Comparison of ENCODE assay signal across 32 mouse cellular contexts in the genomic region with DNA sequence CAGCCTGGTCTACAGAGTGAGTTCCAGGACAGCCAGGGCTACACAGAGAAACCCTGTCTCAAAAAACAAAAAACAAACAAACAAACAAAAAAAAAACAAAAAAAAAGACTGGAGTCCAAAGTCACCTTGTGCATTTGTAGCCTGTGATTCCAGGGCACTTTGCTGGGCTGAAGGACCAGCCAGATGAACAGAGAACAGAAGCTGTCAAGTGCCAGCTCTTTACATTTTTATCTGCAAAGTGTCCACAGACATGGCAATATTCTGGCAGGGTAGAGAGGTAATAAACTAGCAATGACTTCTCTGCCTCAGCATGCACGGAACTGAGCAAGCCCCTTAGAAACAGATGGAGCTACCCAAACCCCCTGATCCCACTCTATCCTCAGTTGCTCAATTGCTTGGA. TPM values are rescaled to one million over a fixed set of nuclear protein-coding genes. Genes with fewer than 3 reads are reported as not detected.
DNase-seq lines count a peak whose midpoint lies in the region; ATAC-seq and TF ChIP-seq lines count a peak whose summit lies in the region.
"Had no signal": no experiment of that assay in that cellular context is flagged by ENCODE, and none has a peak within 500 bp of the region (broad histone marks: within the 10 kb centered on the region; RNA-seq: fewer than 3 reads in every experiment).

No protein-coding gene starts in this region.

- no peaks in the 10 kb centered on the region for H3K27me3 ChIP-seq in heart, embryonic 11.5 days (ENCODE audit: control insufficient read depth, insufficient read depth, low read length)
- H3K27me3 ChIP-seq in heart, embryonic 14.5 days (ENCODE audit: control insufficient read depth, insufficient read depth, low read length), result no peaks in the 10 kb centered on the region
- no peaks in the 10 kb centered on the region for H3K27me3 ChIP-seq in heart, postnatal 0 days (ENCODE audit: control insufficient read depth, insufficient read depth, low read length)
- H3K27me3 ChIP-seq: CH12.LX; forebrain, embryonic 13.5 days; hindbrain, embryonic 12.5 days; hindbrain, embryonic 15.5 days; Patski had no signal

- H3K4me3 ChIP-seq in heart, embryonic 11.5 days (ENCODE audit: low read depth, low read length), result no peak overlapping the region
- H3K4me3 ChIP-seq in heart, embryonic 14.5 days (ENCODE audit: control insufficient read depth in 1 of 2, insufficient read depth in 1 of 2, low read depth in 1 of 2, low read length in 2 of 2), result no peak overlapping the region
- no peak overlapping the region for H3K4me3 ChIP-seq in heart, postnatal 0 days (ENCODE audit: low read depth, low read length)
- H3K4me3 ChIP-seq: forebrain, embryonic 10.5 days; forebrain, embryonic 13.5 days; hindbrain, embryonic 12.5 days; hindbrain, embryonic 15.5 days had no signal

- 0 out of 2 replicates have a peak, but pooled peaks have one; percentile 13 for ATAC-seq in heart, embryonic 11.5 days (replicated peaks; ENCODE audit: insufficient number of reproducible peaks, low FRiP score, low TSS enrichment)
- ATAC-seq in heart, embryonic 14.5 days (ENCODE audit: insufficient number of reproducible peaks, insufficient read depth, low FRiP score, low read depth), result peak; percentile 33; the same call in 1 of the 2 replicates
- ATAC-seq in heart, postnatal 0 days (ENCODE audit: insufficient read depth, low read depth), result peak; percentile 62
- ATAC-seq: forebrain, embryonic 13.5 days; forebrain, embryonic 16.5 days; intestine, postnatal 0 days; Patski had no signal

- no peak for TF ChIP-seq EP300 in heart, postnatal 0 days (IDR thresholded peaks at IDR 0.05; ENCODE audit: low read depth)

- H3K4me2 ChIP-seq in heart, embryonic 11.5 days, result no peak overlapping the region
- H3K4me2 ChIP-seq in heart, embryonic 14.5 days (ENCODE audit: low read length), result peak overlapping the region; percentile 21; the same call in 1 of the 2 replicates
- no peak overlapping the region for H3K4me2 ChIP-seq in heart, postnatal 0 days (ENCODE audit: low read depth, low read length)
- H3K4me2 ChIP-seq: forebrain, embryonic 13.5 days; hindbrain, embryonic 12.5 days; hindbrain, embryonic 15.5 days had no signal

- peaks cover 19% of the 10 kb centered on the region for H3K4me1 ChIP-seq in heart, embryonic 11.5 days (ENCODE audit: control insufficient read depth, insufficient read depth, low read length)
- H3K4me1 ChIP-seq in heart, embryonic 14.5 days (ENCODE audit: control insufficient read depth in 2 of 2, insufficient read depth in 2 of 2, low read length in 2 of 2), result peaks cover 18 to 31% of the 10 kb centered on the region in 2 experiments
- H3K4me1 ChIP-seq in heart, postnatal 0 days (ENCODE audit: control insufficient read depth, insufficient read depth), result peaks cover 24% of the 10 kb centered on the region
- H3K4me1 ChIP-seq: forebrain, embryonic 10.5 days; forebrain, embryonic 13.5 days; hindbrain, embryonic 12.5 days; hindbrain, embryonic 15.5 days had no signal

- TF ChIP-seq CTCF in heart, postnatal 0 days (IDR thresholded peaks at IDR 0.05; ENCODE audit: low read depth), result no peak

- H3K27ac ChIP-seq in heart, embryonic 11.5 days (ENCODE audit: low read depth, low read length), result peak overlapping the region; percentile 68; the same call in 1 of the 2 replicates
- H3K27ac ChIP-seq in heart, embryonic 14.5 days (replicated peaks in 1 of 2; ENCODE audit: control insufficient read depth in 1 of 2, insufficient read depth in 1 of 2, low read depth in 2 of 2, low read length in 2 of 2), result peak overlapping the region; percentile 40 to 90
- peak overlapping the region; percentile 80 for H3K27ac ChIP-seq in heart, postnatal 0 days (ENCODE audit: low read depth)
- H3K27ac ChIP-seq: forebrain, embryonic 10.5 days; forebrain, embryonic 13.5 days; hindbrain, embryonic 12.5 days; hindbrain, embryonic 15.5 days had no signal

- no peaks in the 10 kb centered on the region for H3K9me3 ChIP-seq in heart, embryonic 11.5 days (replicated peaks; ENCODE audit: control insufficient read depth, low read length)
- H3K9me3 ChIP-seq in heart, embryonic 14.5 days (ENCODE audit: control insufficient read depth, low read length), result no peaks in the 10 kb centered on the region
- no peaks in the 10 kb centered on the region for H3K9me3 ChIP-seq in heart, postnatal 0 days (replicated peaks; ENCODE audit: control insufficient read depth, low read length)
- H3K9me3 ChIP-seq: forebrain, embryonic 10.5 days; forebrain, embryonic 13.5 days; G1E; hindbrain, embryonic 12.5 days; hindbrain, embryonic 15.5 days had no signal

- no peak overlapping the region for H3K9ac ChIP-seq in heart, embryonic 11.5 days (ENCODE audit: low read depth, low read length)
- no peak overlapping the region for H3K9ac ChIP-seq in heart, embryonic 14.5 days (ENCODE audit: low read length)
- no peak overlapping the region for H3K9ac ChIP-seq in heart, postnatal 0 days (replicated peaks; ENCODE audit: low read depth, low read length)
- H3K9ac ChIP-seq: forebrain, embryonic 13.5 days; hindbrain, embryonic 12.5 days; hindbrain, embryonic 15.5 days had no signal

- H3K36me3 ChIP-seq in heart, embryonic 11.5 days (ENCODE audit: control insufficient read depth, insufficient read depth, low read length), result no peaks in the 10 kb centered on the region
- H3K36me3 ChIP-seq in heart, embryonic 14.5 days (ENCODE audit: control insufficient read depth, insufficient read depth, low read length), result no peaks in the 10 kb centered on the region
- no peaks in the 10 kb centered on the region for H3K36me3 ChIP-seq in heart, postnatal 0 days (replicated peaks; ENCODE audit: control insufficient read depth, insufficient read depth, low read length)
- H3K36me3 ChIP-seq: forebrain, embryonic 10.5 days; G1E; hindbrain, embryonic 12.5 days; hindbrain, embryonic 15.5 days had no signal

- no peak for DNase-seq in heart, adult 9 months (ENCODE audit: low spot score in 2 of 2)
- DNase-seq in heart, adult 8-10 months (ENCODE audit: low spot score), result no peak
- peak; percentile 47 for DNase-seq in heart, postnatal 0 days (ENCODE audit: low spot score)
- DNase-seq in heart, adult 18-20 months, result no peak
- DNase-seq: adrenal gland, postnatal 10 days; adrenal gland, postnatal 36 days; B cell, adult 2 months; cerebellum, adult 18-20 months; cerebellum, adult 9-10 months; cerebellum, postnatal 14 days; gastrocnemius, postnatal 10 days; gastrocnemius, postnatal 36 days; kidney, adult 2 months had no signal

- 66% methylated on average over 1 of the region's 1 CpGs for WGBS in heart, embryonic 11.5 days (ENCODE audit: insufficient replicate concordance)
- 21% methylated on average over 1 of the region's 1 CpGs for WGBS in heart, embryonic 14.5 days
- whole genome bisulfite sequencing in heart, postnatal 0 days, result 28% methylated on average over 1 of the region's 1 CpGs

RNA-seq across cellular contexts. Expression of gene Gm10181, which starts 12.7 kb away (rescaled TPM):
- polyA plus RNA-seq in heart, embryonic 11.5 days (2014; fragmentation: Nextera tagmentation; extraction: Ambion mirVana), result not detected in 2 replicates
- not detected in 2 replicates for polyA plus RNA-seq in heart, embryonic 14.5 days (2014; fragmentation: Nextera tagmentation; extraction: Ambion mirVana)
- total RNA-seq in heart, adult 8-10 months (2022), result not detected
- not detected in 2 replicates for total RNA-seq in heart, postnatal 0 days (2014; rRNA removed; ENCODE audit: low replicate concordance)
- not detected in 2 replicates for polyA plus RNA-seq in heart, postnatal 0 days (2015; fragmentation: Nextera tagmentation; extraction: Ambion mirVana)
- total RNA-seq in heart, adult 18-20 months (2021), result not detected
- total RNA-seq: adrenal gland, adult 18-20 months; adrenal gland, postnatal 10 days; adrenal gland, postnatal 36 days; CH12.LX; G1E; gastrocnemius, adult 18-20 months; gastrocnemius, postnatal 10 days; gastrocnemius, postnatal 36 days; granulocyte monocyte progenitor cell, adult 5-6 weeks; hematopoietic stem cell, adult 5-6 weeks had no signal
- polyA plus RNA-seq: embryonic facial prominence, embryonic 11.5 days; embryonic facial prominence, embryonic 14.5 days; forebrain, embryonic 10.5 days; forebrain, embryonic 13.5 days; forebrain, embryonic 16.5 days; G1E; hindbrain, embryonic 12.5 days; hindbrain, embryonic 15.5 days; intestine, embryonic 14.5 days; intestine, postnatal 0 days; kidney, adult 2 months; kidney, embryonic 14.5 days; Patski had no signal
